ENCODE assay signal across 8 mouse cellular contexts in the genomic region with DNA sequence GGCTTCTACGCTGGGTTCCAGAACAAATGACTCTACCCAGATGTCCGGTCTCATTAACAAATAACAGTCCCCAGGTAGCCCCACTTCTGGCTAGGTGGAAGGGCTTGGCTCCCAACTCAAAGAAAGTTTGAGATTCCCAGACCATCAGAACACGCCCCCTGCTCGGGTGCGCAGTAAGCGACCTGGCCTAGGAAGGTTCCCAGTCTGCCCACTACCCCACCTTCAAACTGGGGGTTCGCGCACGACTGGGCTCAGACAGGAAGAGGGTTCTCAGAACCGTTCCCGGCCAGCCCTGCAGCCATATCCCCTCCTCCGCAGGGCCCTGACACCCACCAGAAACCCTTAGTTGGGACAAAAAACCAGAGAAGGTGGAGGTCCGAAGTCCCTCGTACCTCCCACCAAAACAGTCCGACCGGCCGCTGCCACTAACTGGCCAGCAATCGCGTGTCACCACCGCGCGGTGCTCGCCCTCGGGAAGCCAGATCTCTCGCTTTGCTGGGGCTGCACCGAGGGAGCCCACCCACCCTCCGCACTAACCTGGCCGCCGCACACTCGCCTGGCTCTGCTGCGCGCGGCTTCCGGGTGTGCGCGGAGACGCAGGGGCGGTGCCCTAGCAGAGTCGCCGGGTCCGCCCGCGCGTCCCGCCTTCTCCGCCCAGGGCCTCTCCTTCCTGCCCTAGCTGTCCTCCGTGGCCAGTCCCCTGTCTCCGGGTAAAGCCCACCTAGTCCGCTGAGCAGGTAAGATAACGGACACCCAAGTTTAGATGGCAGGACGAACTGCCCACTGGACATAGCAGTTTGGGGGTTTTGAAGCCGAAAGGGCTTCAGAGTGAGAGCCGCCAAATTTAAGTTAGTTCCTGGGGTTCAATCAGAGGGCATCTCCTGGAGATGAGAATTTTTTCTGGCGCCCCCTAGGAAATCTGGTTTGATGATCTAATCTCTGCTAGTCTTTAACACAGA. TPM values are rescaled to one million over a fixed set of nuclear protein-coding genes. Genes with fewer than 3 reads are reported as not detected.
A peak's percentile ranks its signal among the peaks of the same experiment; 100 is the strongest.
DNase-seq lines count a peak whose midpoint lies in the region; ATAC-seq and TF ChIP-seq lines count a peak whose summit lies in the region.

A gene (minus strand): TSS at position 586 of the 959 bp plus-strand sequence.
A gene (plus strand): TSS at position 625 of the 959 bp plus-strand sequence.

- H3K27ac ChIP-seq in hindbrain, postnatal 0 days = no peak within 1 kb of the TSS
- H3K27ac ChIP-seq in liver, embryonic 13.5 days = peak within 1 kb of the TSS; percentile 50; the same call in 1 of the 2 replicates

- H3K4me2 ChIP-seq in hindbrain, postnatal 0 days (ENCODE audit: low read depth, low read length) = peak within 1 kb of the TSS; percentile 93
- H3K4me2 ChIP-seq in liver, embryonic 13.5 days = peak within 1 kb of the TSS; percentile 94

- H3K4me1 ChIP-seq in hindbrain, postnatal 0 days (ENCODE audit: insufficient read depth, low read length) = peaks cover 11% of the 10 kb centered on the region
- peaks cover 56% of the 10 kb centered on the region for H3K4me1 ChIP-seq in liver, embryonic 13.5 days (replicated peaks)

- peaks cover 20% of the 10 kb centered on the region for H3K27me3 ChIP-seq in hindbrain, postnatal 0 days (ENCODE audit: insufficient read depth, low read length)
- H3K27me3 ChIP-seq in liver, embryonic 13.5 days = peaks cover 70% of the 10 kb centered on the region

- H3K36me3 ChIP-seq in hindbrain, postnatal 0 days (ENCODE audit: insufficient read depth, low read length) = no peaks in the 10 kb centered on the region
- no peaks in the 10 kb centered on the region for H3K36me3 ChIP-seq in liver, embryonic 13.5 days

- no peak for TF ChIP-seq CTCF in hindbrain, postnatal 0 days (IDR thresholded peaks at IDR 0.05; ENCODE audit: low read depth)

- peak within 1 kb of the TSS; percentile 56 for H3K9ac ChIP-seq in hindbrain, postnatal 0 days (replicated peaks; ENCODE audit: low read length)
- peak within 1 kb of the TSS; percentile 84 for H3K9ac ChIP-seq in liver, embryonic 13.5 days

- no peak for ATAC-seq in hindbrain, postnatal 0 days
- peak; percentile 87 for ATAC-seq in liver, embryonic 13.5 days (ENCODE audit: low read depth)

- peak within 1 kb of the TSS; percentile 64 for H3K4me3 ChIP-seq in hindbrain, postnatal 0 days (ENCODE audit: low read length)
- peak within 1 kb of the TSS; percentile 82 for H3K4me3 ChIP-seq in liver, embryonic 13.5 days (replicated peaks)

- no peaks in the 10 kb centered on the region for H3K9me3 ChIP-seq in hindbrain, postnatal 0 days (ENCODE audit: low read length)
- H3K9me3 ChIP-seq in liver, embryonic 13.5 days (replicated peaks) = peaks cover 6% of the 10 kb centered on the region; the same call in 1 of the 2 replicates

- peak; percentile 59 for DNase-seq in cerebellum, adult 11-12 months
- DNase-seq in cerebellum, postnatal 4 days (ENCODE audit: low spot score in 2 of 2) = no peak
- DNase-seq in cerebellum, adult 9-10 months = peak; percentile 59
- DNase-seq in gastrocnemius, adult 8-10 months (ENCODE audit: low spot score in 2 of 2) = peak; percentile 52 to 57
- DNase-seq in hindbrain, postnatal 0 days (ENCODE audit: low spot score) = peak; percentile 50
- peak; percentile 62 for DNase-seq in liver, embryonic 13.5 days
- peak; percentile 61 to 65 for DNase-seq in natural killer cell, adult 2 months (ENCODE audit: low spot score in 2 of 2)
- peak; percentile 57 to 59 for DNase-seq in thymus, postnatal 10 days (ENCODE audit: low spot score in 2 of 2)

- WGBS in hindbrain, postnatal 0 days = 1% methylated on average over 53 of the region's 54 CpGs
- WGBS in liver, embryonic 13.5 days (ENCODE audit: insufficient replicate concordance) = 1% methylated on average over 54 of the region's 54 CpGs

RNA-seq across cellular contexts. Expression of the first gene that starts in this region (rescaled TPM):
- 1 to 10 TPM; 2.3 to 4.2 (median 3.1) TPM for total RNA-seq in gastrocnemius, adult 8-10 months (2022)
- 11.5 and 15.6 TPM in 2 replicates for total RNA-seq in hindbrain, postnatal 0 days (2014; rRNA removed)
- 14.6 and 14.9 TPM in 2 replicates for polyA plus RNA-seq in hindbrain, postnatal 0 days (2015; fragmentation: Nextera tagmentation; extraction: Ambion mirVana)
- polyA plus RNA-seq in liver, embryonic 13.5 days (2015; fragmentation: Nextera tagmentation; extraction: Ambion mirVana) = 16.2 and 16.7 TPM in 2 replicates

RNA-seq across cellular contexts. Expression of the second gene that starts in this region (rescaled TPM):
- total RNA-seq in gastrocnemius, adult 8-10 months (2022) = 1 to 10 TPM in 2 of 4 experiments, under 1 TPM in 2; 0.36 to 1.3 (median 0.94) TPM
- 0.50 and 3.1 TPM in 2 replicates for total RNA-seq in hindbrain, postnatal 0 days (2014; rRNA removed)
- polyA plus RNA-seq in hindbrain, postnatal 0 days (2015; fragmentation: Nextera tagmentation; extraction: Ambion mirVana) = 1.2 and 1.3 TPM in 2 replicates
- polyA plus RNA-seq in liver, embryonic 13.5 days (2015; fragmentation: Nextera tagmentation; extraction: Ambion mirVana) = 0.98 and 1.1 TPM in 2 replicates

Comparison
In these comparisons a context has a peak if more than half of its experiments do, and no peak if none do; other contexts are left out.
1. DNase-seq: peak in cerebellum, adult 11-12 months (single experiment), cerebellum, adult 9-10 months (single experiment), gastrocnemius, adult 8-10 months (2 of 2), hindbrain, postnatal 0 days (single experiment), liver, embryonic 13.5 days (single experiment), natural killer cell, adult 2 months (2 of 2) and thymus, postnatal 10 days (2 of 2); none in cerebellum, postnatal 4 days (0 of 2).